In the genomic region with DNA sequence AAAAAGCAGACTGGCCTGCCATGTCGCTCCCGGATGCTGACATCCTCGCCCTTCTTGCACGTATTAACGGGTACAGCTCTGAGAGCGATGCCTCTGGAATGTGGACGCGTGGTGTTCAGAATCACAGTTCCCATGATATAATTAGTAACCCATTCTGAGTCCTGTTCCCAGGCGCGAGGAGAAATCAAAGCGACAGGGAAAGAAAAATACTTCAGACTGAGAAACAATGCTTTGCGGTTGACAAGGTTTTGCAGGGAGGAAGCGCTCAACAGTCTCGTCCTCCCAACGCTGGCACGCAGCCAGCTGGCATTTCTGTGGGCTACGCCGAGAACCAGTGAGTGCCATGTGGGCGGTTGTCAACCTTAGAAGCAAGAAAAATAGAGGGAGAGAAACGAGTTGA, we compare ENCODE assay signal across 9 mouse cellular contexts.
DNase-seq lines count a peak whose midpoint lies in the region; ATAC-seq lines count a peak whose summit lies in the region.
"Had no signal": no experiment of that assay in that cellular context is flagged by ENCODE, and none has a peak within 500 bp of the region (broad histone marks: within the 10 kb centered on the region; RNA-seq: fewer than 3 reads in every experiment).

No protein-coding gene starts in this region.

- no peak overlapping the region; the same call in 1 of the 2 replicates for H3K27ac ChIP-seq in hindbrain, embryonic 15.5 days (replicated peaks)
- no peak overlapping the region for H3K27ac ChIP-seq in neural tube, embryonic 13.5 days (replicated peaks)
- H3K27ac ChIP-seq: stomach, embryonic 15.5 days had no signal

- 42% methylated on average over 20 of the region's 20 CpGs for WGBS in hindbrain, embryonic 15.5 days
- 68% methylated on average over 20 of the region's 20 CpGs for WGBS in neural tube, embryonic 13.5 days

- peak; percentile 81; the same call in 1 of the 2 replicates for ATAC-seq in hindbrain, embryonic 15.5 days (ENCODE audit: low FRiP score, low read depth)
- no peak for ATAC-seq in neural tube, embryonic 13.5 days (ENCODE audit: low read depth)
- no peak for ATAC-seq in activated CD4-positive, CD25-positive, alpha-beta regulatory T cell, adult 4 months

- peak overlapping the region; percentile 15 for H3K4me3 ChIP-seq in hindbrain, embryonic 15.5 days
- no peak overlapping the region for H3K4me3 ChIP-seq in neural tube, embryonic 13.5 days
- H3K4me3 ChIP-seq: stomach, embryonic 15.5 days had no signal

- H3K9ac ChIP-seq in hindbrain, embryonic 15.5 days: no peak overlapping the region
- no peak overlapping the region for H3K9ac ChIP-seq in neural tube, embryonic 13.5 days
- H3K9ac ChIP-seq: stomach, embryonic 15.5 days had no signal

- no peaks in the 10 kb centered on the region for H3K36me3 ChIP-seq in hindbrain, embryonic 15.5 days
- no peaks in the 10 kb centered on the region for H3K36me3 ChIP-seq in neural tube, embryonic 13.5 days
- H3K36me3 ChIP-seq: stomach, embryonic 15.5 days had no signal

- no peaks in the 10 kb centered on the region for H3K9me3 ChIP-seq in hindbrain, embryonic 15.5 days
- no peaks in the 10 kb centered on the region for H3K9me3 ChIP-seq in neural tube, embryonic 13.5 days
- H3K9me3 ChIP-seq: stomach, embryonic 15.5 days had no signal

- H3K4me1 ChIP-seq in hindbrain, embryonic 15.5 days (replicated peaks): peaks cover 9% of the 10 kb centered on the region
- no peaks in the 10 kb centered on the region for H3K4me1 ChIP-seq in neural tube, embryonic 13.5 days (replicated peaks)
- H3K4me1 ChIP-seq: stomach, embryonic 15.5 days had no signal

- DNase-seq in urinary bladder, adult 2 months (ENCODE audit: low spot score): peak; percentile 21
- no peak for DNase-seq in urinary bladder, postnatal 10 days (ENCODE audit: low spot score)
- peak; percentile 25 for DNase-seq in fibroblast of lung, adult 2 months (ENCODE audit: low read depth)
- DNase-seq in layer of hippocampus, postnatal 36 days: peak; percentile 60 to 69
- no peak for DNase-seq in gastrocnemius, postnatal 25 days

- no peaks in the 10 kb centered on the region for H3K27me3 ChIP-seq in hindbrain, embryonic 15.5 days
- H3K27me3 ChIP-seq in neural tube, embryonic 13.5 days: no peaks in the 10 kb centered on the region
- H3K27me3 ChIP-seq: stomach, embryonic 15.5 days had no signal

- H3K4me2 ChIP-seq in hindbrain, embryonic 15.5 days: peak overlapping the region; percentile 52
- peak overlapping the region; percentile 16 for H3K4me2 ChIP-seq in neural tube, embryonic 13.5 days
- H3K4me2 ChIP-seq: stomach, embryonic 15.5 days had no signal

Comparison
In these comparisons a context has a peak if more than half of its experiments do, and no peak if none do; other contexts are left out.
1. DNase-seq: peak in urinary bladder, adult 2 months (single experiment), fibroblast of lung, adult 2 months (single experiment) and layer of hippocampus, postnatal 36 days (2 of 2); none in urinary bladder, postnatal 10 days (single experiment) and gastrocnemius, postnatal 25 days (single experiment).